Mouse (Mus musculus): ENCODE results near the gene Lgi4.

Lgi4 gene

DNA sequence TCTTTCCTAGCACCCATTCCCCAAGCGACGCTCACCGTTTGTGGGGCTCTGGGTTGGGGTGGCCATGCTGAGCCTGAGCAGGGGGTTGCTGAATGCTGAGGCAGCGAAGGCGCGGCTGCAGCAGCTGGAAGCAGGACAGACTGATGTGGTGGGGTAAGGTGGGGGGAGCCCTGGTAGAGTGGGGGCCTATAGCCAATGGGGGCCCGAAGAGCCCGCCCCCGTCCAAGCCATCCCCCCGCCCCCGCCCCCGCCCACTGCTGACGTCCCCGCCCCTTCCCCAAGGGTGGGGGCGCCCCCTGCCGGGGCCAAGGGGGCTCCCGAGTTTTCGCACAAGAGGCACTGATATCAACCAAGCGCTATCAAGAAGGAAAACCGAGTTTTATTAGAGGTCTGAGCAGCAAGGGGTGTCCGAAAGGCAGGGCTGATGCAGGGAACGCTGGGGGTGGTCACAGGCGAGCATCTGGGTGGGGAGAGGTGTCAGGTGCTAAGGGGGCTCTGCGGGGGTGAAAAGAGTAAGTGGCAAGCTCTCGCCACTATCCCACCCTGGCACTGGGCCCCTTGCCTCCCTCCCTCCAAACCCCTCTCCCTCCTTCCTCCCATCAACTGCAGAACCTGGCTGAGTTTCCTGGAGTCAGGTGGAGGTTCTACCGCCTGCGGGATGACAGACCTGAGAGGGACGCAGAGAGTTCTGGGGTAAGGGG, 7.7 kb upstream of the Lgi4 start, which contains the start of gene Fxyd7:
Fxyd7 (minus strand) TSS at position 147 of the 701 bp plus-strand sequence.
- in situ Hi-C loops (cut with MboI, MseI) = no loop called here

- in situ Hi-C loops (cut with MboI, MseI) = no loop called here
Observed at GRCm38 (mm10) chr7:31052251-31052635, 6.9 kb upstream of the Lgi4 start.

- in situ Hi-C loops (cut with MboI, MseI) = no loop called here
Observed at GRCm38 (mm10) chr7:31052636-31053434, 6.3 kb upstream of the Lgi4 start.

DNA sequence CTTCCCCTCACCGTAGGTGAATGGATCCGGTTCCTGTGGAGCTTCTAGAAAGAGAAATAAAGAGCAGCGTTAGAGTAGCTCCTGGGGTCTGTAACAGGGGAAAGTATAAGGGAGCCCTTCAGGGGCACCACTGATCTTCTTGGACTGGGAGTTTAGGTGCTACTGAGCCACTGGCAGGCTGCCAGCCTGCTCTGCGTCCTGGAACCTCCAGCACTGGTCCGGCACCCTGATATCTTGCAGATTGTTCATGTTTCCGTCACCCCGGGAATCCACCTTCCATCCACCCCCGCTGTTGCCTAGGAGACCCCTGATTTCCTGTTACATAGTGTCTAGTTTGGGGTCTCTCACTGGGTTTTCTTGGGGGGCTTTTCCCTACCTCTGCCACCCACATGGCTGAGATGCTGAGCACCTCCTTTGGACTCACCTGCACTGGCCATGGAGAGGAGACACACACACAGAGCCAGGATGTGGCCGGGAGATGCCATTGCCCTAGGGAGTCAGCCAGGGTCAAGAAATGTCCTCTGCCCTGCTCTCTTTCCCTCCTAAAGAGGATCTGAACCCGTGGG, 5.2 kb upstream of the Lgi4 start:
- in situ Hi-C loops (cut with MboI, MseI) = no loop called here

DNA sequence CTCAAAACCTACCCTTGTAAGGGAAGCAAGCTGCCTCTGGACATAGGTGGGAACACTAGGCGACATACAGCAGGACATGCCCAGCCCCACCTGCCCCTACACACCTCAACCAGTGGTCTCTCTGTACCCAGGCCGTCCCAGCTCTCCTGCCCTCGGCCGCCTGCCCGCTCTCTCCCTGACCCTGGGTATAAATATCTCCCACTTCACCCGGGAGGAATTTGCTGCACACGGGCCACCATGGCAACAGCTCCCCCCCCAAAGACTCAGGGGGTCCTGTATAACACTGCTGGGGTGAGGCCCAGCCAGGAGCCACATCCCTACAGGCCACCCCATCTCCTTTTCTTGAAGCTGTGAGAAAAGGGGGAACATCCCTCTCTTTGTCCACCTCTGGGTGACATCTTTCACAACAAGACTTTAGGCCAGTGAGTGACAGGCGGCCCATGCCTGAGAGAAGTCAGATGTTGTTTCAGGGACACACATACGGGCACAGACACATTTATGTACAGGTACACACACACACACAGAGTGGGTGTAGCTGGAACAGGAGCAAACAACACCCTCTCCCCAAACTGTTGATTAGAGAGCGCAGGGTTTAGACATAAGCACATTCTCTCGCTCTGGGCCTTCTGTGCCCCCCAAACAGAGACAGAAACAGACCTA, 4.4 kb upstream of the Lgi4 start:
- in situ Hi-C loops (cut with MboI, MseI) = no loop called here

- in situ Hi-C loops (cut with MboI, MseI) = no loop called here
Observed at GRCm38 (mm10) chr7:31055354-31055824, 3.8 kb upstream of the Lgi4 start.

DNA sequence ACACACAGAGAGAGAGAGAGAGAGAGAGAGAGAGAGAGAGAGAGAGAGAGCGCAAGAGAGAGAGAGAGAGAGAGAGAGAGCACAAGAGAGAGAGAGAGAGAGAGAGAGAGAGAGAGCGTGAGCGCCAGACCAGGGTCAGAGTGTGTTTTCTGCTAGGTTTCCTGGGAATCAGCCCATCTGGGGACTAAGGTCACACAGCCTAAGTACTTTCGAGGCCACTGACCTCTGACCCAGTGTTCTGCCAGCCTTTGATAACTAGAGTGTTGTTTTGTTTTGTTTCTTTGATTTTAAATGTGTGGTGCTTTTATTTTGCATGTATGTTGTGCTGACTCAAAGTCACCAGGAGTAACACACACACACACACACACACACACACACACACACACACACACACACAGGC, 3.3 kb upstream of the Lgi4 start:
- in situ Hi-C loops (cut with MboI, MseI) = no loop called here

DNA sequence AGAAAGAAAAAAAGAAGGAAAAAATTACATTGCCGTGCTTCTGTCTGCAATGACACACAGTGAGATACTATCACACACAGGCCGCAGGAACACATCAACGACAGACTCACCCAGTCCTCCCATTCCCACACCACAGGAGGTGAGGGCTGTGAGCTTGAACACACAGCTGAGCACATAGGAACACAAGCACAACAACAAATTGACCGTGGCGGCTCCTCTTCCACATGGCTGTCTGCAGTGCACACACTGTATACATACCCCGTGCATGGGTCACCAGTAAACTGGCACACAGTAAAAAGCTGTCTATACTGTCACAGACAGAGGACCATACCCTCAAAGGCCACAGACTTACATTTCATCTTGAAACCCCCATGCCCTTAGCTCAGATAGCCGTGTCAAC, 2.7 kb upstream of the Lgi4 start:
- in situ Hi-C loops (cut with MboI, MseI) = no loop called here

DNA sequence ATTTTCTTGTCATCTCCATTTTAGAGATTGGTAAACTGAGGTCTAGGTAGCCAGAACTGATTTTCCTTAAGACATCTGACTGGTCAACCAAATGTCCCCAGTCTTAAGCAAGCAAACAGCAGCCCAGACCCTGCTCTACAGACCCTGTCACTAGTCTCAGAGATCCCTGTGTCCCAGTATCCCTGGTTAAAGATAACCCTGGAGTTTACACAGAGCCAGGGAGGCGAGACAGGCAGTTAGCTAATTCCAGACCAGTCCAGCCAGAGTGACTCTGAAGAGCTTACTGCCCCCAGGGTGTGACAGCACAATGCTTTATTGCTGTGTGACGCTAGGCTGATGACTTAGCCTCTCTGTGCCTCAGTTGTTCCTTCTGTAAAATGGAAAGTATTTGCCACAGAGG, 2.1 kb upstream of the Lgi4 start, which contains the start of gene Fxyd1:
Fxyd1 (minus strand) TSS at position 129 of the 400 bp plus-strand sequence.
- in situ Hi-C loops (cut with MboI, MseI) = no loop called here

DNA sequence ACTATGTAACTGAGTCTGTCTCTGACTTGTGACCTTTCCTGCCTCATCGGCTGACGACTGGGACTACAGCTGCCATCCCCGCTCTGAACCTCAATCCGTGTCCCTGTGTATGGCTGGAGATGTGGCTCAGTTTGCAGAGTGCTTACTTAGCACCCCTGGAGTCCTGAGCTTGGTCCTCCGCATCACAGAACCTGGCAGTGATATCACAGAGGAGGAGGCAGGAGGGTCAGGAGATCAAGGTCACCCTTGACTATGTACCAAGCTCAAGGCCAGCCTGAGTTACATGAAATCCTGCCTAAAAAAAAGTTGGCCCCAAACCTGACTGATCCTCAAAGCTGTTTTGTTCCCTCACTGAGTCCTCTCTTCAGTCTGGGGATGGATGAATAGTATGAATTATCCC, 1.4 kb upstream of the Lgi4 start:
- in situ Hi-C loops (cut with MboI, MseI) = no loop called here

- in situ Hi-C loops (cut with MboI, MseI) = no loop called here
Observed at GRCm38 (mm10) chr7:31058211-31058610, 931 bp upstream of the Lgi4 start.

GRCm38 (mm10) chr7:31059919-31060620, 928 bp downstream of the Lgi4 start:
- in situ Hi-C loops (cut with MboI, MseI) = no loop called here

- in situ Hi-C loops (cut with MboI, MseI) = no loop called here
Observed at GRCm38 (mm10) chr7:31060621-31061010, 1.5 kb downstream of the Lgi4 start.

- in situ Hi-C loops (cut with MboI, MseI) = no loop called here
Observed at GRCm38 (mm10) chr7:31063074-31063560, 4.0 kb downstream of the Lgi4 start.

GRCm38 (mm10) chr7:31067836-31068235, 8.7 kb downstream of the Lgi4 start:
- in situ Hi-C loops (cut with MboI, MseI) = no loop called here

DNA sequence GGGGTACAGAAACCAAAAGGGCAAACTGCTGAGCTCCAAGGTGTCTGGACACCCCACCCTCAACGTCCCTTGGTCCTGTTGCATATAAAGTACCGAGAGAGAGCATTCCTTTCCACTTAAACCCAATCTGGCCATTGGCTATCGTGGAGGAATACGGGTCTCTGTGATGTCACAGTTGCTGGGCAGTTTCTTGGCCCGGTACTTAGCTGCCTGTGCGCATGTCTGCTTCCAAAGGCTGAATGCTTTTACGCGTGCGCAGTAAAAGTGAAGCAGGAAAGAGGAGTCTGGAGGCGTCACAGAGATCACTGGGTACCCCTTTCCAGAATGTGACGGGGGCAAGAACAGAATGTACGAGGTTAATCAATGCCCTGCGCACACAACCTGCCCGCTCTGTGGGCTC, 10.3 kb downstream of the Lgi4 start:
- in situ Hi-C loops (cut with MboI, MseI) = no loop called here

DNA sequence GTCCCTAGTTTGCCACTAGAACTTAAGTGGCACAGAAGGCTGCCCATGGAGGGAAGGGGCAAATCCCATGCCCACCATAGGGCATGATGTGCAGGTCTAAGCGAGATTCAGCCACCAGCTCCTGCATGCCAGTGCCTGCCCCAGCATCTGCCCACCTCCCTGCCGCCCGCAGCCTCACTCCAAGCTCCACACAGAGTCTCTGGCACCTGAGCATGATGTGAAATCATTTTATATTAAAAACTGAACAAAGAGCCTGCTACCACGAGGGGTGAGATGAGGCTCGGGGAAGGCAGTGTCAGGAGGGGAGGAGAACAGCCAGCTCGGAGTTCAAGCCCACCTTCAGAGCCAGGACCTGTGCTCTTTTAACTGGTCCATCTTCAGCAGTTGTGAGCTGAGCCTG, 11.2 kb downstream of the Lgi4 start:
- in situ Hi-C loops (cut with MboI, MseI) = no loop called here

- in situ Hi-C loops (cut with MboI, MseI) = no loop called here
Observed at GRCm38 (mm10) chr7:31072326-31072725, 13.2 kb downstream of the Lgi4 start.

DNA sequence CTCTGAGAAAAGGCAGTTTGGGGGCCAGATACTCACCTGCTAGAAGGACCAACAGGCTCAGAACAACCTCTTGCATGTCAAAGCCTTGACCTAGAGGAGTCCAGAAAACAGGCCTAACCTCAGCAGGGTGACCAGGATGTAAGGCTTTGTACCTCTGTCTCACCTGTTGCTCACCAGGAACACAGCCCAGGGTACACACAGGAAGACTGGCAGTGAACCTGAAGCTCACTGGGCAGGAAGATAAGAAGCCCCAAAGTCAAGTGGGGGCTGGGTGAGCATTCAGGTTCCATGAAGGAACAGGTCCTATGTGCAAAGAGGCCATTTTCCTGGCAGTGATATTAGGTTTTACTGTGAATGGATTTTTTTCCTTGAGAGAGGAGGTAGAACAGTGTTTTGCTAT, 14.4 kb downstream of the Lgi4 start:
- in situ Hi-C loops (cut with MboI, MseI) = no loop called here

- in situ Hi-C loops (cut with MboI, MseI) = no loop called here
Observed at GRCm38 (mm10) chr7:31074061-31074712, 15.0 kb downstream of the Lgi4 start.

GRCm38 (mm10) chr7:31074713-31075069, 15.5 kb downstream of the Lgi4 start:
- in situ Hi-C loops (cut with MboI, MseI) = no loop called here

Measured in regulatory T cell (primary cell).